Mouse (Mus musculus) urinary bladder, postnatal 10 days (tissue): ENCODE data around the gene Rab42.

Experiments used
- DNase-seq: peaks from one replicate; pipeline ENCODE4 v3.0.0; 2022; ENCODE audit warnings: low spot score

Gene Rab42

GRCm38 (mm10) chr4:132273166-132273565 lies 30.0 kb downstream of the Rab42 start:
- DNase-seq, result no peak

DNA sequence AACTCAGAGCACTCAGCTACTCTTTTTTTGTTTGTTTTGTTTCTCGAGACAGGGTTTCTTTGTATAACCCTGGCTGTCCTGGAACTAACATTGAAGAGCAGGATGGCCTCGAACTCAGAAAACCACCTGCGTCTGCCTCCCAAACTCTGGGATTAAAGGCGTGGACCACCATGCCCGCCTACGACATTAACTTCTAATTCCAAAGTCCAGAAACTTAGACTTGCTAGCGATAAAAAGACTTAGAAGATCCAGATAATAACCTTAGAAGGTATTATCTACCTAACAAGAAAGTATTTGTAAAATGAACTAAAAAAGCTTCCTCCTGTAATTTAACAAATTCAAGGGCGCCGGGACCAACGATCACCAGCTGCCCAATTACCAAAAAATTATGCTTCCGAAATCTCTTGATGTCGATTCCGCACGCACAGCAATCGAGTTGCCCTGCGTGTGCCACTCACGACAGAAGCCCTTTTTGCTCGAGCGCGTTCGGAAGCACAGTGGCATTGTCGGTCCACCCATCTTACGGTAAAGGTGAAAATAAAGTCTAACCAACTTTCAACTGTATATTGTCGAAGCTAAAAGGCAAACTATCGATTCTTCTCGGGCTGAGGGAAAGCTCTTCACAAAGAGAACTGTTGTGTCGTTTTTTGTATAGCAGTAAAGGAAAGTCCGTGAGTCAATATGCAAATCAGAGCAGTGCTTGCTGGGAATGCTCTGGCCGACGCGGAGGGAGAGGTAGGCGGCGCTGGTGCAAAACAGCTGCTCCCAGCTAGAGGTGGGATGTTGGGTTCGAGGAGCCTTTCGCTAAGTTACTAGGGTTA lies 33.2 kb downstream of the Rab42 start:
- peak; percentile 41 for DNase-seq

GRCm38 (mm10) chr4:132268871-132269739 lies 34.1 kb downstream of the Rab42 start:
- DNase-seq, result no peak

GRCm38 (mm10) chr4:132266835-132267349 lies 36.3 kb downstream of the Rab42 start:
- DNase-seq, result no peak

- no peak for DNase-seq
Measured at GRCm38 (mm10) chr4:132263313-132263712, 39.9 kb downstream of the Rab42 start.

GRCm38 (mm10) chr4:132262358-132262616 lies 40.9 kb downstream of the Rab42 start:
- no peak for DNase-seq

- peak; percentile 35 for DNase-seq
Measured at GRCm38 (mm10) chr4:132261514-132262357, 41.4 kb downstream of the Rab42 start, which contains the start of gene Gmeb1. Gmeb1 (minus strand) TSS chr4:132261602.

- no peak for DNase-seq
Measured at GRCm38 (mm10) chr4:132260404-132261379, 42.5 kb downstream of the Rab42 start.

GRCm38 (mm10) chr4:132259248-132259647 lies 43.9 kb downstream of the Rab42 start:
- DNase-seq, result no peak

DNA sequence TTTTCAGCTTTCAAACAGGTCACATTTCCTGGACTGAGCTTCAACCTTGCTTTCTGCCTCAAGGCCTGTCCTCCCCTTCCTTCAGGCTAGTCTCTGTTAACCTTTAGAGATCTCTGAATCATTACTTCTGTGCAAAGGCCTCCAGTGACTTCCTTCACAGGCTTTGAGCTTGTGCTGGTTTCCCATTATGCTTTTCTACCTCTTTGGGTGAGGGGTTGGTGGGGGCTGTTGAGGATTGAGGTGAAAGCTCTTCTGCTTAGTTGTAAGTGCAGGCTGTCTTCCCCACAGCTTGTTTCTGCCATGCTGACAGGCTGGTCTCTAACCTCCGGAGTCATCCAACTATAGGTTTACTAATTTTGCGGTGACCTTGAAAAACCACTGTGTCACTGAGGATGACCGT lies 46.8 kb downstream of the Rab42 start:
- no peak for DNase-seq

GRCm38 (mm10) chr4:132254986-132255385 lies 48.2 kb downstream of the Rab42 start:
- no peak for DNase-seq

DNA sequence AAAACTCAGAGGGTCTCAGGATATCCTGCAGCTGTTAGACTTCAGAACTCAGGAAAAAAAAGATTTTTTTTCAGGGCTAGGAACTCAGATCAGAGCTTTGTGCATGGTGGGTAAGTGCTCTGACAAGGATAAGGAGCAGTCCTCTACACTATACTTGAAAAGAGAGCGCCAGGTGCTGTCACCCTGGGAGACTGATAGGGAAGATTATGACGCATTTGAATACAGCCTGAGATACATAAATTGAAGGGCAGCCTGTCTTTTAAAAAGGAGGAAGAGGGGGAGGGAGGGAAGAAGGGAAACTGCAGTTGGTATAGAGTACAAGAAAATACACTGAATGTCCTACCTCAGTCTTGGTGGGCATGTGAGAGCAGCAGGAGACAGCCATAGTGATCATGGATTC lies 49.6 kb downstream of the Rab42 start:
- DNase-seq, result no peak

DNA sequence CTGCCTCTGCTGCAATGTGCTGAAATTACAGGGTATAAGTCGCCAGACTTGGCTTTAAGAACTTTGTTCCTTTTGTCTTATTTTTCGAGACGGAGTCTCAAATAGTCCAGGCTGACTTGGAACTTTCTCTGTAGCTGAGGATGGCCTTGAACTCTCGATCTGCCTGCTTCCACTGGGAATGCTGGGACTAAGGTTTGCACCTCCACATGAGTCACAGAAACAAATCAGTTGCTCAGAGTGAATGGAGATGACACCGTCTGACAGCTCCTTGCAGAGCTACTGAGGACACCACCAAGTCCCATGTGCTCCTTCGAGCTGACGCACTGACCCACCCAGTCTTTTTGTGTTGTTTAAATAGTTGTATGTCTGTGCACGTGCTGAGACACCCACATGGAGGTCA lies 50.1 kb downstream of the Rab42 start:
- DNase-seq, result no peak
